In genomic region chr16:52095643-52096042, GRCm38 (mm10) we compare ENCODE assay signal across 13 mouse cellular contexts.
DNase-seq lines count a peak whose midpoint lies in the region; ATAC-seq lines count a peak whose summit lies in the region.
"Had no signal": no experiment of that assay in that cellular context is flagged by ENCODE, and none has a peak within 500 bp of the region (broad histone marks: within the 10 kb centered on the region; RNA-seq: fewer than 3 reads in every experiment).

No protein-coding gene starts in this region.

- no peaks in the 10 kb centered on the region for H3K36me3 ChIP-seq in hindbrain, embryonic 14.5 days (replicated peaks; ENCODE audit: control insufficient read depth, insufficient read depth)
- H3K36me3 ChIP-seq: liver, embryonic 15.5 days had no signal

- no peaks in the 10 kb centered on the region for H3K9me3 ChIP-seq in hindbrain, embryonic 14.5 days (ENCODE audit: control insufficient read depth, low read length)
- H3K9me3 ChIP-seq: forebrain, embryonic 10.5 days; liver, embryonic 15.5 days had no signal

- peak; percentile 35 for DNase-seq in 3134 (ENCODE audit: extremely low read depth, insufficient read length, low spot score)
- DNase-seq in heart, adult 11 months, result peak; percentile 97
- peak; percentile 46 for DNase-seq in heart, postnatal 4 days
- no peak for DNase-seq in kidney, adult 9 months
- DNase-seq in cerebellum, adult 9-11 months, result no peak
- no peak for DNase-seq in hindbrain, embryonic 14.5 days (ENCODE audit: low spot score)
- no peak for DNase-seq in right cerebral cortex, postnatal 4 days
- DNase-seq: cerebellum, adult 2 months; thymus, postnatal 36 days had no signal

- no peak overlapping the region for H3K27ac ChIP-seq in hindbrain, embryonic 14.5 days
- H3K27ac ChIP-seq: forebrain, embryonic 10.5 days; layer of hippocampus, adult 2 months; liver, embryonic 15.5 days had no signal

- no peaks in the 10 kb centered on the region for H3K27me3 ChIP-seq in hindbrain, embryonic 14.5 days (ENCODE audit: control insufficient read depth, insufficient read depth, low read length)
- H3K27me3 ChIP-seq: liver, embryonic 15.5 days had no signal

- ATAC-seq in CD4-positive, CD25-positive, alpha-beta regulatory T cell, adult 4 months, result peak; percentile 8
- no peak for ATAC-seq in hindbrain, embryonic 14.5 days (ENCODE audit: low FRiP score)

- no peak overlapping the region for H3K4me2 ChIP-seq in hindbrain, embryonic 14.5 days (replicated peaks)
- H3K4me2 ChIP-seq: liver, embryonic 15.5 days had no signal

- WGBS in hindbrain, embryonic 14.5 days, result 88% methylated on average over 3 of the region's 3 CpGs

- H3K9ac ChIP-seq in hindbrain, embryonic 14.5 days, result no peak overlapping the region
- H3K9ac ChIP-seq: liver, embryonic 15.5 days had no signal

- H3K4me1 ChIP-seq in hindbrain, embryonic 14.5 days (replicated peaks; ENCODE audit: control insufficient read depth, insufficient read depth, low read length), result no peaks in the 10 kb centered on the region; the same call in 1 of the 2 replicates
- H3K4me1 ChIP-seq: forebrain, embryonic 10.5 days had no signal

- no peak overlapping the region for H3K4me3 ChIP-seq in hindbrain, embryonic 14.5 days (replicated peaks; ENCODE audit: low read length)
- H3K4me3 ChIP-seq: forebrain, embryonic 10.5 days; layer of hippocampus, adult 2 months; liver, embryonic 15.5 days had no signal

Comparison
In these comparisons a context has a peak if more than half of its experiments do, and no peak if none do; other contexts are left out.
1. DNase-seq: peak in 3134 (single experiment), heart, adult 11 months (single experiment) and heart, postnatal 4 days (single experiment); none in kidney, adult 9 months (single experiment), cerebellum, adult 9-11 months (single experiment), hindbrain, embryonic 14.5 days (single experiment) and right cerebral cortex, postnatal 4 days (single experiment).